Mouse (Mus musculus) forebrain, embryonic 11.5 days (tissue): ENCODE results near the gene Emilin2. TPM values are rescaled to one million over a fixed set of nuclear protein-coding genes. Genes with fewer than 3 reads are reported as not detected.

ENCODE experiments used
- ATAC-seq: fragments of 200-750 bp; cut with Nextera tagmentation; replicated peaks from 2 replicates; pipeline ENCODE4 v1.8.0; 2017; ENCODE audit warnings: moderate TSS enrichment; ENCODE audit not compliant: low FRiP score
- DNase-seq: peaks from one replicate; pipeline ENCODE4 v3.0.0-alpha.2; 2017; ENCODE audit warnings: low spot score
- H3K27ac ChIP-seq: fragments of 300-500 bp; sonication (generic); 2 replicates; pipeline ENCODE4 v1.5.1; 2014; ENCODE audit warnings: low read depth, low read length
- H3K27me3 ChIP-seq: fragments of 300-500 bp; sonication (generic); 2 replicates; pipeline ENCODE4 v1.6.1; 2014; ENCODE audit warnings: mild to moderate bottlenecking, low read length, mixed read lengths; ENCODE audit not compliant: control insufficient read depth, insufficient read depth
- H3K36me3 ChIP-seq: fragments of 300-500 bp; sonication (generic); 2 replicates; pipeline ENCODE4 v1.6.1; 2014; ENCODE audit warnings: mild to moderate bottlenecking, low read length, moderate library complexity, mixed read lengths; ENCODE audit not compliant: control insufficient read depth, insufficient read depth
- H3K4me1 ChIP-seq: fragments of 300-500 bp; sonication (generic); replicated peaks from 2 replicates; pipeline ENCODE4 v1.6.1; 2014; ENCODE audit warnings: low read length, mixed read lengths; ENCODE audit not compliant: control insufficient read depth, insufficient read depth
- H3K4me2 ChIP-seq: fragments of 300-500 bp; sonication (generic); 2 replicates; pipeline ENCODE4 v1.6.1; 2014; ENCODE audit warnings: low read depth, mild to moderate bottlenecking, low read length, moderate library complexity, mixed read lengths; ENCODE audit not compliant: severe bottlenecking
- H3K4me3 ChIP-seq: fragments of 300-500 bp; sonication (generic); 2 replicates; pipeline ENCODE4 v1.5.1; 2014; ENCODE audit warnings: low read depth, low read length
- H3K9ac ChIP-seq: fragments of 300-500 bp; sonication (generic); 2 replicates; pipeline ENCODE4 v1.6.1; 2014; ENCODE audit warnings: low read length
- H3K9me3 ChIP-seq: fragments of 300-500 bp; sonication (generic); 2 replicates; pipeline ENCODE4 v1.6.1; 2016; ENCODE audit warnings: low read length, mixed read lengths; ENCODE audit not compliant: control insufficient read depth
- WGBS: fragments of 180-500 bp; shearing (Covaris S2); extraction: QIAGEN DNeasy Blood & Tissue Kit; methylation state at CpG from one replicate; pipeline ENCODE4 v1.1.7; 2014; 5-methylcytosine and 5-hydroxymethylcytosine counted together
- polyA plus RNA-seq: library from polyadenylated mRNA; unstranded; fragments of >200 nt; fragmentation: Nextera tagmentation; extraction: Ambion mirVana; gene quantifications from 2 replicates; pipeline ENCODE4 v1.2.1, GENCODE M21; 2014

The Emilin2 gene
- polyA plus RNA-seq, 1 experiment from 2014 or later: 10.3 TPM

DNA sequence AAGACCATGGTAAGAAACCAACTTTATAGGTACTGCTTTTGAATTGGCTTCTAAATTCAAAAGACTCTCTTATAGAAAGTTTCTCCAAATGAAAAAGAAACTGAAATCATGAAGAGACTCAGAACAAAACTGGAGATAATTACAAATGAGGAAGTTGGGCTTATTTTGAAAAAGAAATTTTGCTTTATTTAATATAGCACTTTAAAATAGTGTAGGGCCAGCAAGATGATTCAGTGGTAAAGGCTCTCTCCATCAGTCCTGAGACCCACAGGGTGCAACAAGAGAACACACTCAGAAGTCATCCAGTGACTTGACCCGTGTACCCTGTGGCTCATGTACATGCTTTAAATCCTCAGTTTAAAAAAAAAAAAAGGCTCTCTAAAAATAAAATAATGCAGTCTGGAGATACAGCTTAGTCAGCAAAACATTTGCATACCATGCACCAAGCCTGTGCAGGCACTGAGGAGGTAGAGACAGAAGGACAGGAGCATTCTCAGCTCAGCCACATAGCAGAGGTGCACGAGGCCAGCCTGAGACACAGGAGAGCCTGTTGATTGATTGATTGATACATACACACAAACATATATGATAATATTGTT lies 96.4 kb downstream of the Emilin2 start:
- WGBS: 84% methylated on average over 2 of the region's 2 CpGs

DNA sequence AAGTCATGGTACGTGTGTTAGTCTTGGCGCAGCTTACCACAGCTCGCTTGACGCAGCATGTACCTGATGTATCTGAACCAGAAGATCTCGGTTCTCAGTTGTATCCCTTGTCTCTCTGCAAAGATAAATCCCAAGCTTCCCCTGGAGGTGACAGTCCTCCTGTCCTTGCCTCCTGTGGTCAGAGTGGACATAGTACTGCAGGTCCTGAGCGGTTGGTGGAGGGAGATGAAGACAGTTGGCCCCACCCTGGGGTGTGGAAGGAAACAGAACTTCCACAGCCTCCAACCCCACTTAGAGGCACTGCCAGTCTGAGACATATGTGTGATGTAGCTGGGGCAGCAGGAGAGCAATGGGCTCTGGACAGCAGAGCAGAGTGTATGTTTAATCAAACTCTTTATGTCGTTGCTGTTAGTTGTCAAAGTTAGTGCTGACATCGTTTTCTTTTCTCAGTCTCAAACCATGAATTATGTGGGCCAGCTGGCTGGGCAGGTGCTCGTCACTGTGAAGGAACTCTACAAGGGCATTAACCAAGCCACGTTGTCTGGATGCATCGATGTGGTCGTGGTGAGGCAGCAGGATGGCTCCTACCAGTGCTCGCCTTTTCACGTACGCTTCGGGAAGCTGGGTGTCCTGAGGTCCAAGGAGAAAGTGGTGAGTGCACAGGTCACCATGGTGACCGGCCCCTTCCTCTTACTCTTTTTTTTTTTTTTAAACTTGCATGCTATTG lies 97.1 kb downstream of the Emilin2 start:
- no peak for DNase-seq
- no peak overlapping the region for H3K9ac ChIP-seq
- H3K4me2 ChIP-seq: no peak overlapping the region
- H3K27me3 ChIP-seq: no peaks in the 10 kb centered on the region
- no peaks in the 10 kb centered on the region for H3K9me3 ChIP-seq
- H3K4me3 ChIP-seq: no peak overlapping the region
- no peak for ATAC-seq
- no peaks in the 10 kb centered on the region for H3K4me1 ChIP-seq
- no peak overlapping the region for H3K27ac ChIP-seq
- H3K36me3 ChIP-seq: no peaks in the 10 kb centered on the region; the same call in 1 of the 2 replicates
- WGBS: 91% methylated on average over 17 of the region's 17 CpGs

More for the DNA sequence above, 96.4 kb downstream of the Emilin2 start:
- Histone ChIP-seq H3K4me1 (no peaks in the 10 kb centered on the region), H3K9ac (no peak overlapping the region), H3K27ac (no peak overlapping the region), H3K4me2 (no peak overlapping the region), H3K9me3 (no peaks in the 10 kb centered on the region), H3K27me3 (no peaks in the 10 kb centered on the region), H3K36me3 (no peaks in the 10 kb centered on the region; the same call in 1 of the 2 replicates), H3K4me3 (no peak overlapping the region)
- DNase-seq (no peak), ATAC-seq (no peak)

DNA sequence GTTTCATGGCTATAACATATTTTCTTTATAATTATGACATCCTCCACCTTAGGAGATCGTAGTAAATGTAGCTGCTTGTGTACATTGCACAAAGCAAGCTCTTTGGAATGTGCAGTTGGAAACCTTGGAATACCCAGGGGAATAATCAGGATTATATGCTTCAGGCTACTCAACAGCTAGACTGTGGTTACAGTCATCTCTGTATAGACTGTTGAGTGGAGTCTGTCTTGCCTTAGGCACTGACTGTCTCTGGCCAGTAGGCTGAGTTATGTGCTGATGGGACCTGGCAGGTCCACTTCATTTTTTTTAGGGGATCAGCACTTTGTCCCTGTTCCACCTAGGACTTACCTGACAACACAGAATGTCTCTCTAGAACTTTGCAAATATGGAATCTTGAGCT lies 98.1 kb downstream of the Emilin2 start:
- no peak overlapping the region for H3K4me2 ChIP-seq
- ATAC-seq: no peak
- H3K27ac ChIP-seq: no peak overlapping the region
- DNase-seq: no peak
- H3K36me3 ChIP-seq: no peaks in the 10 kb centered on the region; the same call in 1 of the 2 replicates
- H3K27me3 ChIP-seq: no peaks in the 10 kb centered on the region
- H3K4me1 ChIP-seq: no peaks in the 10 kb centered on the region
- H3K9ac ChIP-seq: no peak overlapping the region
- 89% methylated on average over 1 of the region's 1 CpGs for WGBS
- H3K4me3 ChIP-seq: no peak overlapping the region
- H3K9me3 ChIP-seq: no peaks in the 10 kb centered on the region

DNA sequence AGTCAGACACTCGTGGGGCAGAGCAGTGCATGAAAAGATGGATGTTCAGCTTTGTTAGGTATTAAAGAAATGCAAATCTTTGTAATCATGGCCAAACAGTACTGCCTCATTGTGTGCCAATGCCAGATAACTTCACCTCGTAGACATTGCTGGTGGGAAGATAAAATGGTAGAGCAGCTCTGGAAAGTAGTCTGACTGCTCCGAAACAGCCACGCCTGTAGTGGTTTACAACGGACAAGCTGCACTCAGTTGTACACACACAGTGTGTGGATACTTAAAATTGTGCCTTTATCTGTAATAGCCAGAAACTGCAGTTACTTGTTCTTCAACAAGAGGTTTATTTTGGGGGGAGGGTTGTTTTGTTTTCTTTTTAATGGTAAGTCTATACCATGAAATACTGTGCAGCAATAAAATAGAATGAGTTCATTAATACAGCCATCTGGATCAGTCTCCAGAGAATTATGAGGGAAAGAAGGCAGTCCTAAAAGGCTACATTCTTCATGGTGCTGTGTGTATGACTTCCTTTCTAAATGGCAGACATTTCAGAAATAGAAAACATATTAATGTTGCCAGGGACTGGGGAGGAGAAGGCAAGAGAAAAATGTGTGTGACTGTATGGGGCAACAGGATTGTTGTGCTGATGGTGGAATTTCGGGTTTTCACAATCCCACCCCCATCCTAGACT lies 99.7 kb downstream of the Emilin2 start:
- no peak for DNase-seq
- no peaks in the 10 kb centered on the region for H3K36me3 ChIP-seq
- H3K9me3 ChIP-seq: no peaks in the 10 kb centered on the region
- no peak overlapping the region for H3K4me3 ChIP-seq
- no peak overlapping the region for H3K9ac ChIP-seq
- no peaks in the 10 kb centered on the region for H3K4me1 ChIP-seq
- H3K27ac ChIP-seq: no peak overlapping the region
- no peaks in the 10 kb centered on the region for H3K27me3 ChIP-seq
- 81% methylated on average over 6 of the region's 6 CpGs for WGBS
- no peak overlapping the region for H3K4me2 ChIP-seq
- ATAC-seq: no peak

DNA sequence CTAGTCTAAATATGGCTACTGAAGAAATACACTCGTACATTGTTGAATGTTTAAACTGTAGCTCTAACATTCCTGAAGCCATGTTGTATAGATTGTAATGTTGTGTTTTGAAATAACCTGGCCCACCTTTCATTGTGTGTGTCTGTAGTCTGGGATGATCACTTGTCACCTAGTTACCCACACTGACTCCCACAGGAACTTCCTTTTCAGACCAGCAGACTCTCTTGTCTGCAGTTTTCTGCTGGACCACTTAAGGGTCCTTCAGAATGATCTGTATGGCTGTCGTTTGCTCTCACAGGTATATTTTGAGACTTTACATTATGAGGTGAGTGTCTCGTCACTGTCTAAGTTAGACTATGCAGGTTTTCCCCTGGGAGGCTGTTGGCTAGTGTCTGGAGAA lies 101.8 kb downstream of the Emilin2 start:
- Histone ChIP-seq H3K9me3 (no peaks in the 10 kb centered on the region), H3K36me3 (no peaks in the 10 kb centered on the region), H3K27ac (no peak overlapping the region), H3K4me1 (no peaks in the 10 kb centered on the region), H3K27me3 (no peaks in the 10 kb centered on the region), H3K4me3 (no peak overlapping the region), H3K9ac (no peak overlapping the region), H3K4me2 (no peak overlapping the region)
- no peak for ATAC-seq
- DNase-seq: no peak
- 88% methylated on average over 3 of the region's 3 CpGs for WGBS

DNA sequence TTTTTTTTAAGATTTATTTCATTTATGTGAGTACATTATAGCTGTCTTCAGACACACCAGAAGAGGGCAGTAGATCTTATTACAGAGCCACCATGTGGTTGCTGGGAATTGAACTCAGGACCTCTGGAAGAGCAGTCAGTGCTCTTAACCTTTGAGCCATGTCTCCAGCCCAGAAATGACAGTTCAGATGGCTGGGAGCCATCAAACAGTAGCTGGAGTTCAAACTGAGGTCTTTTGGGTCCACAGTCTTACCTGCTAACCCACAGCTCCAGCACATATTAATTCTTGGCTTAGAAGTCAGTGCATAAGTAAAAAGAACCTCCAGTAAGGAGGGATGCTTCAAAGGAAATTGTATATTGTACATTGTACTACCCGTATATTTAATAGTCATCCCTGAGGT lies 102.9 kb downstream of the Emilin2 start:
- Histone ChIP-seq H3K9ac (no peak overlapping the region), H3K4me3 (no peak overlapping the region), H3K4me2 (no peak overlapping the region), H3K27ac (no peak overlapping the region), H3K27me3 (no peaks in the 10 kb centered on the region), H3K9me3 (no peaks in the 10 kb centered on the region), H3K36me3 (no peaks in the 10 kb centered on the region), H3K4me1 (no peaks in the 10 kb centered on the region)
- WGBS: 96% methylated on average over 1 of the region's 1 CpGs
- DNase-seq (no peak), ATAC-seq (no peak)

DNA sequence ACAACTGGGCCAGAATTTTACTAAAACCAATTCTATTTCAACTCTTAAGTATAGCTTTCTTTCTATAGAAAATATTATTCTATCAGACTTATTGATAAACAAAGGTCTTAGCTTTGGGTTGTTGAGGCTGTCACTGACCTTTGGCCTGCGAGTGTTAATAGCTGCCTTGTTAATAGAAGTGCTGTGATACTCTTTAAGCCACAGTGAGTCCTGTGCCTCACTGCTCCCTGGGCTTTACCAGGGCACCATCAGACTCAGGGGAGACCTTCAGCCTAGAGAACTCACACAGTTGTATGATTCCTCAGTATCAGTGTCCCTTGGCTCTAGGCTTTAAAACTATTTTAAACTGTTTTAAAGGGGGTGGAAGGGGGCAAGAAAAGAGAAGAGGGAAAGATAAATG lies 103.4 kb downstream of the Emilin2 start:
- no peak for DNase-seq
- Histone ChIP-seq H3K4me1 (no peaks in the 10 kb centered on the region), H3K27ac (no peak overlapping the region), H3K9ac (no peak overlapping the region), H3K9me3 (no peaks in the 10 kb centered on the region), H3K36me3 (no peaks in the 10 kb centered on the region), H3K4me2 (no peak overlapping the region), H3K27me3 (no peaks in the 10 kb centered on the region), H3K4me3 (no peak overlapping the region)
- WGBS: 97% methylated on average over 1 of the region's 1 CpGs
- no peak for ATAC-seq

DNA sequence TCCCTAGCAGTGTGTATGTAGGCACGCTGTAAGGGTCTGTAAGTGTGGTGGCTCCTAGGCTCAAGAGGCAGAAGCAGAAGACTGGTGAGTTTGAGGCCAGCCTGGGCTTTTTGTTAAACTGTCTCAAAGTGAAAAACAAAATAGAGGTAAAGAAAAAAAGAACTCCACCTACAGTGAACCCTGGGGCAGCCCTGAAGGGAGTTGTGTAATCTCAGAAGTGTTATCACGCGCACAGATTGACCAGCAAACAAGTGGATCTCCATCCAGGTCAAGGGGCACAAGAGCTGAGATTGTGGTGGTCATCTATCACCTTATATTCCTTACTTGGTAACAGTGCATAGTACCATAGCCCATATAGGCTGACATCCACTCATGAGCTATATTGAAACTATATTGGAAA lies 104.5 kb downstream of the Emilin2 start:
- DNase-seq (no peak), ATAC-seq (no peak)
- Histone ChIP-seq H3K4me1 (no peaks in the 10 kb centered on the region), H3K27ac (no peak overlapping the region), H3K4me2 (no peak overlapping the region), H3K9ac (no peak overlapping the region), H3K9me3 (no peaks in the 10 kb centered on the region), H3K4me3 (no peak overlapping the region), H3K27me3 (no peaks in the 10 kb centered on the region), H3K36me3 (no peaks in the 10 kb centered on the region)
- 93% methylated on average over 3 of the region's 3 CpGs for WGBS
